9 mouse cellular contexts compared by ENCODE assay signal in the genomic region with DNA sequence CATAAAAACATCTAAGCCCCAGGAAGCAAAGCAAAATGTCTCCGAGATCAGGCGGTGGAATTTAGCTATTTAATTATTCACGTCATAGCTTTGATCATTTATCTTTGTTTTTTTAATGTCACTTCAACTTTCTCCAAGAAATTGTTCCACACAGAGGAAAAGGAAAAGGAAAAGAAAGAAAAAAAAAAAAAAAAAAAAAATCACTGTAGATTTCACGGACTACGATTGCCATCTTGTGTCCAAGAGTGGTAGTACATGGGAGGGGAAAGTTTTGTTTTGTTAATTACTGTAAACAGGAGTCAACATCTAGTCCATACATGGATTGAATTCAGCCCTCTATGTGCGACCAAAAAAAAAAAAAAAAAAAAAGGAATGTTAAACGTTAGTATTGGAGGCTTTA.
A peak's percentile ranks its signal among the peaks of the same experiment; 100 is the strongest.
DNase-seq lines count a peak whose midpoint lies in the region; ATAC-seq and TF ChIP-seq lines count a peak whose summit lies in the region.
"Had no signal": no experiment of that assay in that cellular context is flagged by ENCODE, and none has a peak within 500 bp of the region (broad histone marks: within the 10 kb centered on the region; RNA-seq: fewer than 3 reads in every experiment).

No protein-coding gene starts in this region.

- TF ChIP-seq CTCF in cerebellum, adult 2 months (IDR thresholded peaks at IDR 0.05; ENCODE audit: borderline replicate concordance, insufficient read depth, low read depth, low read length), result peak; percentile 26; the same call in 1 of the 2 replicates
- peak; percentile 78 for TF ChIP-seq CTCF in left cerebral cortex, adult 2 months (IDR thresholded peaks at IDR 0.05)
- TF ChIP-seq CTCF in MEL (IDR thresholded peaks at IDR 0.05 in 2 of 3, conservative IDR thresholded peaks at IDR 0.05 in 1 of 3; ENCODE audit: control insufficient read depth in 1 of 3, insufficient read depth in 1 of 3, low read depth in 2 of 3, low read length in 3 of 3, poor library complexity in 1 of 3, severe bottlenecking in 1 of 3), result peak in 2 of 3 experiments; percentile 42 to 55; a peak in 4 of 6 replicates
- TF ChIP-seq CTCF in forebrain, postnatal 0 days (IDR thresholded peaks at IDR 0.05; ENCODE audit: low read depth), result peak; percentile 80

- H3K4me1 ChIP-seq in cerebellum, adult 2 months (ENCODE audit: control insufficient read depth, insufficient read depth, low read length), result no peaks in the 10 kb centered on the region
- no peaks in the 10 kb centered on the region for H3K4me1 ChIP-seq in MEL (ENCODE audit: control insufficient read depth in 1 of 2, insufficient read depth in 2 of 2, low read length in 2 of 2)
- H3K4me1 ChIP-seq in forebrain, postnatal 0 days (ENCODE audit: insufficient read depth), result no peaks in the 10 kb centered on the region

- no peak for ATAC-seq in cerebellum, adult (ENCODE audit: insufficient number of reproducible peaks, low FRiP score, low TSS enrichment)
- no peak for ATAC-seq in forebrain, postnatal 0 days

- TF ChIP-seq EP300 in MEL (IDR thresholded peaks at IDR 0.05; ENCODE audit: low read depth in 1 of 2, low read length in 2 of 2), result no peak

- no peaks in the 10 kb centered on the region for H3K9me3 ChIP-seq in MEL (replicated peaks; ENCODE audit: insufficient read depth, low read length)
- no peaks in the 10 kb centered on the region for H3K9me3 ChIP-seq in forebrain, postnatal 0 days (ENCODE audit: low read length)

- peak in 1 of 2 experiments; percentile 14 for DNase-seq in cerebellum, adult 2 months
- DNase-seq in left cerebral cortex, adult 2 months (ENCODE audit: extremely low spot score in 1 of 2, low spot score in 2 of 2), result no peak
- no peak for DNase-seq in left cerebral cortex, postnatal 36 days (ENCODE audit: low spot score in 2 of 2)
- peak; percentile 48 for DNase-seq in MEL (ENCODE audit: low read depth, low spot score)
- peak; percentile 67 for DNase-seq in forebrain, postnatal 0 days
- DNase-seq in naive thymus-derived CD4-positive, alpha-beta T cell, adult 2 months (ENCODE audit: low read depth), result peak; percentile 53
- DNase-seq in spleen, postnatal 4 days (ENCODE audit: low spot score in 2 of 2), result no peak

- TF ChIP-seq POLR2A in cerebellum, adult 2 months (IDR thresholded peaks at IDR 0.05; ENCODE audit: borderline replicate concordance, insufficient read depth, low read length), result no peak
- no peak for TF ChIP-seq POLR2A in MEL (IDR thresholded peaks at IDR 0.05; ENCODE audit: control insufficient read depth in 1 of 2, insufficient read depth in 1 of 2, low read depth in 1 of 2, low read length in 2 of 2, poor library complexity in 1 of 2)

- H3K27ac ChIP-seq in cerebellum, adult 2 months (ENCODE audit: insufficient read depth, low read length), result no peak overlapping the region
- H3K27ac ChIP-seq in left cerebral cortex, adult 2 months, result no peak overlapping the region
- H3K27ac ChIP-seq in MEL (ENCODE audit: control insufficient read depth, low read depth, low read length), result no peak overlapping the region
- H3K27ac ChIP-seq in forebrain, postnatal 0 days (ENCODE audit: low read depth, low read length), result no peak overlapping the region
- H3K27ac ChIP-seq: macrophage had no signal

- H3K4me2 ChIP-seq in forebrain, postnatal 0 days (ENCODE audit: low read depth), result no peak overlapping the region

- H3K4me3 ChIP-seq in cerebellum, adult 2 months (replicated peaks; ENCODE audit: insufficient read depth, low read depth, low read length), result no peak overlapping the region
- no peak overlapping the region for H3K4me3 ChIP-seq in left cerebral cortex, adult 2 months
- no peak overlapping the region for H3K4me3 ChIP-seq in MEL (ENCODE audit: control insufficient read depth in 1 of 2, insufficient read depth in 1 of 2, low read depth in 2 of 2, low read length in 2 of 2)
- no peak overlapping the region for H3K4me3 ChIP-seq in forebrain, postnatal 0 days (ENCODE audit: low read depth, low read length)

- no peaks in the 10 kb centered on the region for H3K36me3 ChIP-seq in MEL (ENCODE audit: control insufficient read depth in 1 of 2, insufficient read depth in 2 of 2, low read length in 2 of 2)
- no peaks in the 10 kb centered on the region for H3K36me3 ChIP-seq in forebrain, postnatal 0 days (ENCODE audit: insufficient read depth)

- intact Hi-C loops in left cerebral cortex, adult 2 months (cut with DNase I), result loop anchor here (2.0 to 10.0 kb wide), 4 partner anchors 1122 to 1554 kb away; no protein-coding TSS in a partner anchor
- intact Hi-C loops in left cerebral cortex, postnatal 36 days (cut with DNase I), result loop anchor here (2.0 to 10.0 kb wide), 4 partner anchors 1124 to 1557 kb away; no protein-coding TSS in a partner anchor

- no peaks in the 10 kb centered on the region for H3K79me2 ChIP-seq in MEL (ENCODE audit: control insufficient read depth, insufficient read depth, low read length, poor library complexity)

- WGBS in cerebellum, adult 2 months, result 8% methylated on average over 7 of the region's 7 CpGs
- 10% methylated on average over 7 of the region's 7 CpGs for WGBS in forebrain, postnatal 0 days

- no peaks in the 10 kb centered on the region for H3K27me3 ChIP-seq in cerebellum, adult 2 months (ENCODE audit: control insufficient read depth, insufficient read depth, low read length)
- H3K27me3 ChIP-seq in MEL (ENCODE audit: control insufficient read depth in 1 of 2, insufficient read depth in 2 of 2, low read length in 2 of 2), result no peaks in the 10 kb centered on the region
- no peaks in the 10 kb centered on the region for H3K27me3 ChIP-seq in forebrain, postnatal 0 days (ENCODE audit: insufficient read depth, low read length)

- no peak overlapping the region for H3K9ac ChIP-seq in MEL (ENCODE audit: control insufficient read depth, low read depth, low read length, poor library complexity, severe bottlenecking)
- H3K9ac ChIP-seq in forebrain, postnatal 0 days, result no peak overlapping the region

- peak; percentile 64 for TF ChIP-seq RAD21 in MEL (IDR thresholded peaks at IDR 0.05; ENCODE audit: low read depth, low read length)

TF ChIP-seq in MEL, 35 proteins besides CTCF, POLR2A, EP300 and RAD21:
- TF ChIP-seq CHD2 (IDR thresholded peaks at IDR 0.05; ENCODE audit: low read length) (no peak), SIN3A (IDR thresholded peaks at IDR 0.05; ENCODE audit: low read length) (no peak), ZC3H11A (IDR thresholded peaks at IDR 0.05; ENCODE audit: low read depth, low read length) (0 out of 2 replicates have a peak, but pooled peaks have one; percentile 46), JUND (IDR thresholded peaks at IDR 0.05; ENCODE audit: low read depth, low read length) (no peak), TCF12 (IDR thresholded peaks at IDR 0.05; ENCODE audit: low read depth, low read length) (no peak), GABPA (IDR thresholded peaks at IDR 0.05; ENCODE audit: low read depth, low read length) (no peak), USF2 (IDR thresholded peaks at IDR 0.05; ENCODE audit: borderline replicate concordance in 1 of 2, insufficient read depth in 1 of 2, low read depth in 1 of 2, low read length in 2 of 2) (no peak), MYC (IDR thresholded peaks at IDR 0.05; ENCODE audit: low read depth, low read length) (no peak), SMC3 (IDR thresholded peaks at IDR 0.05; ENCODE audit: low read depth, low read length) (peak; percentile 59), USF1 (IDR thresholded peaks at IDR 0.05; ENCODE audit: low read depth, low read length) (no peak), MAFK (IDR thresholded peaks at IDR 0.05; ENCODE audit: borderline replicate concordance, low read depth, low read length) (no peak)

Comparison
In these comparisons a context has a peak if more than half of its experiments do, and no peak if none do; other contexts are left out.
1. DNase-seq: peak in MEL (single experiment), forebrain, postnatal 0 days (single experiment) and naive thymus-derived CD4-positive, alpha-beta T cell, adult 2 months (single experiment); none in left cerebral cortex, adult 2 months (0 of 2), left cerebral cortex, postnatal 36 days (0 of 2) and spleen, postnatal 4 days (0 of 2).
2. CTCF ChIP-seq: peak in every context shown above with its lines; median percentile 80 in forebrain, postnatal 0 days; 78 in left cerebral cortex, adult 2 months; 48 in MEL; 26 in cerebellum, adult 2 months.